Mouse (Mus musculus) layer of hippocampus, adult 11-12 months (tissue): ENCODE results near the gene Serhl.

ENCODE experiments used
- DNase-seq: peaks from one replicate; pipeline ENCODE4 v3.0.0; 2022; ENCODE audit warnings: low spot score

The Serhl gene

GRCm38 (mm10) chr15:83162818-83163485, 73.6 kb downstream of the Serhl start:
- DNase-seq: no peak

GRCm38 (mm10) chr15:83164971-83165471, 75.7 kb downstream of the Serhl start:
- no peak for DNase-seq

- no peak for DNase-seq
These were observed 76.4 kb downstream of the Serhl start for GRCm38 (mm10) chr15:83165526-83166315.
